Mouse (Mus musculus): ENCODE data around the gene Bag2. TPM values are rescaled to one million over a fixed set of nuclear protein-coding genes. Genes with fewer than 3 reads are reported as not detected.
A peak's percentile ranks its signal among the peaks of the same experiment; 100 is the strongest.

Gene Bag2
- polyA plus RNA-seq (2015; fragmentation: Nextera tagmentation; extraction: Ambion mirVana) = 26.8 and 28.8 TPM in 2 replicates

DNA sequence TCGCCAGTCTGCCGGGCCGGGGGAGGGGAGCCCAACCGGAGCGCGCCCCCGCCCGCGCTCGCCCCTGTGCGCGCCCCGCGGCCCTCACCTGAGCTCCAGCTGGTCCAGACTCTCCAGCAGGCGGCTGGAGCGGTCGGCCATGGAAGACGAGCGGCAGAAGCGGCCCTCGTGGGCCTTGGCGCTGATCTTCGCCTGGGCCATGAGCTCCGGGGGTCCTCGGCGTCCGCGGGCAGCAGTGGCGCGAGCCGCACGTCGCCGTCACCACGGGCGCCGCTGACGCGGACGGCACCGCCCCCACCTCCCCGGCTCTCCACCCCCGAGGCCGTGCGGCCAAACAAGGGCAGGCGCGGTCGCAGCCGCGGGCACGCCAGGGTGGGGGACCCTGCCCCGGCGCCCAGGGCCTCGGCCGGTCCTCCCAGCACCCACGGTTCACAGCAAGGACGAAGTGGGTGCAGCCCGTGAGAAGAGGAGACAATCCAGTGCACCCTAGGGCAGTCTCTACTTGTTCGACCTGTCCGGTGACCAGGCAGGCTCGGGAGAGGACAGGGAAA, at the start of gene Bag2:
TSS of gene Bag2 (minus strand) at position 305 of the 551 bp plus-strand sequence.
- peak within 1 kb of the TSS; percentile 81 for H3K4me3 ChIP-seq (ENCODE audit: low read length)
- under 1% methylated on average over 53 of the region's 61 CpGs for WGBS
- peaks cover 6% of the 10 kb centered on the region for H3K4me1 ChIP-seq (ENCODE audit: control insufficient read depth, insufficient read depth, low read depth, low read length)
- no peaks in the 10 kb centered on the region for H3K27me3 ChIP-seq (replicated peaks; ENCODE audit: control insufficient read depth, insufficient read depth, low read length)
- H3K9ac ChIP-seq (ENCODE audit: low read depth, low read length) = peak within 1 kb of the TSS; percentile 91
- peak within 1 kb of the TSS; percentile 67 for H3K27ac ChIP-seq (ENCODE audit: low read depth, low read length)
- peak within 1 kb of the TSS; percentile 97 for H3K4me2 ChIP-seq (ENCODE audit: low read length)
- no peaks in the 10 kb centered on the region for H3K9me3 ChIP-seq (ENCODE audit: control insufficient read depth, low read length)
- H3K36me3 ChIP-seq (ENCODE audit: control insufficient read depth, insufficient read depth, low read length) = peaks cover 7% of the 10 kb centered on the region; the same call in 1 of the 2 replicates
- ATAC-seq = peak; percentile 86

DNA sequence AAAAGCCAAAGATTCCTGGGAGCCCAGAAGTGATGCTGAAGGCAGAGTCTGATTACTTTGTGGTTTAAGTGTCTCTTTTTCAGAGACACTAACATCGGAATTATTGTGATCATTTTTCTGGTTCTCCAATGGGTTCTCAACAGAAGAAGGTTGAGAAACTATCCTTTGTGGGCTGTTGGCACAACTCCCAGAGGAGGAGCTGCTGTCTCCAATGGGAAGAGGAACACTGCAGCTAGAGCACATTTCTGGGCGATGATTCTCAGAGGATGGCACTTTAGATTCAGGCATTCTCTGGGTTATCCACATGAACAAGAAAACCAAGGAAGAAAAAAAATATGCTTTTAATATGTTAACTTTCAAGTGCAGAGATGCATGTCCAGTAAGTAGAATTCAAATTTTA, 45.7 kb upstream of the Bag2 start:
- no peak for ATAC-seq
- Histone ChIP-seq H3K4me3 (ENCODE audit: low read length) (no peak overlapping the region), H3K9me3 (ENCODE audit: control insufficient read depth, low read length) (no peaks in the 10 kb centered on the region), H3K9ac (ENCODE audit: low read depth, low read length) (no peak overlapping the region), H3K27ac (ENCODE audit: low read depth, low read length) (no peak overlapping the region), H3K27me3 (replicated peaks; ENCODE audit: control insufficient read depth, insufficient read depth, low read length) (no peaks in the 10 kb centered on the region), H3K36me3 (ENCODE audit: control insufficient read depth, insufficient read depth, low read length) (peaks cover 45% of the 10 kb centered on the region), H3K4me2 (ENCODE audit: low read length) (no peak overlapping the region), H3K4me1 (ENCODE audit: control insufficient read depth, insufficient read depth, low read depth, low read length) (no peaks in the 10 kb centered on the region)
- 94% methylated on average over 2 of the region's 2 CpGs for WGBS

GRCm38 (mm10) chr1:33799620-33800019, 42.0 kb upstream of the Bag2 start:
- no peak for ATAC-seq
- no peak overlapping the region for H3K4me2 ChIP-seq (ENCODE audit: low read length)
- H3K4me1 ChIP-seq (ENCODE audit: control insufficient read depth, insufficient read depth, low read depth, low read length) = no peaks in the 10 kb centered on the region
- H3K27me3 ChIP-seq (replicated peaks; ENCODE audit: control insufficient read depth, insufficient read depth, low read length) = no peaks in the 10 kb centered on the region
- H3K4me3 ChIP-seq (ENCODE audit: low read length) = no peak overlapping the region
- no peak overlapping the region for H3K9ac ChIP-seq (ENCODE audit: low read depth, low read length)
- no peaks in the 10 kb centered on the region for H3K9me3 ChIP-seq (ENCODE audit: control insufficient read depth, low read length)
- WGBS = 86% methylated on average over 3 of the region's 3 CpGs
- H3K36me3 ChIP-seq (ENCODE audit: control insufficient read depth, insufficient read depth, low read length) = peaks cover 37% of the 10 kb centered on the region
- no peak overlapping the region for H3K27ac ChIP-seq (ENCODE audit: low read depth, low read length)

GRCm38 (mm10) chr1:33788493-33788892, 30.9 kb upstream of the Bag2 start:
- H3K9ac ChIP-seq (ENCODE audit: low read depth, low read length) = no peak overlapping the region
- H3K36me3 ChIP-seq (ENCODE audit: control insufficient read depth, insufficient read depth, low read length) = 0 out of 2 replicates have a peak, but pooled peaks cover 4% of the 10 kb centered on the region
- no peak overlapping the region for H3K4me2 ChIP-seq (ENCODE audit: low read length)
- no peaks in the 10 kb centered on the region for H3K9me3 ChIP-seq (ENCODE audit: control insufficient read depth, low read length)
- no peaks in the 10 kb centered on the region for H3K27me3 ChIP-seq (replicated peaks; ENCODE audit: control insufficient read depth, insufficient read depth, low read length)
- H3K4me1 ChIP-seq (ENCODE audit: control insufficient read depth, insufficient read depth, low read depth, low read length) = no peaks in the 10 kb centered on the region
- ATAC-seq = no peak
- H3K27ac ChIP-seq (ENCODE audit: low read depth, low read length) = no peak overlapping the region
- WGBS = 71% methylated on average over 3 of the region's 3 CpGs
- H3K4me3 ChIP-seq (ENCODE audit: low read length) = no peak overlapping the region

GRCm38 (mm10) chr1:33788072-33788471, 30.5 kb upstream of the Bag2 start:
- Histone ChIP-seq H3K36me3 (ENCODE audit: control insufficient read depth, insufficient read depth, low read length) (0 out of 2 replicates have a peak, but pooled peaks cover 4% of the 10 kb centered on the region), H3K27me3 (replicated peaks; ENCODE audit: control insufficient read depth, insufficient read depth, low read length) (no peaks in the 10 kb centered on the region), H3K4me2 (ENCODE audit: low read length) (no peak overlapping the region), H3K9me3 (ENCODE audit: control insufficient read depth, low read length) (no peaks in the 10 kb centered on the region), H3K9ac (ENCODE audit: low read depth, low read length) (no peak overlapping the region), H3K27ac (ENCODE audit: low read depth, low read length) (no peak overlapping the region), H3K4me1 (ENCODE audit: control insufficient read depth, insufficient read depth, low read depth, low read length) (no peaks in the 10 kb centered on the region), H3K4me3 (ENCODE audit: low read length) (no peak overlapping the region)
- no peak for ATAC-seq
- 80% methylated on average over 5 of the region's 5 CpGs for WGBS

DNA sequence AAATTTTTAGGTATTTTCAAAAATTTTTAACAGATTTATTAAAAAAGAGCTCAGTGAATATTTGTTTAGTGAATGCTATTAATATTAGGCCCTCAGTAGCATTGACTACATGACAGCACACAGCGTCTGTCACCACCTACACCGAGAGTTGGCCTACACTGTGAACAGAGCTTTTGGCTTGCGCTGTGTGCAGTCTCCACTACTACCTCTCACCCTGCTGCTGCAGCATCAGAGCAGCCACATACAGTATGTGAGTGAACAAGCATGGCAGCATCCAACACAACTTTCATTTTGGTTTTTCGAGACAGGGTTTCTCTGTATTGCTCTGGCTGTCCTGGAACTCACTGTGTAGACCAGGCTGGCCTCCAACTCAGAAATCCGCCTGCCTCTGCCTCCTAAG, 27.0 kb upstream of the Bag2 start:
- over 99% methylated on average over 5 of the region's 5 CpGs for WGBS
- H3K4me3 ChIP-seq (ENCODE audit: low read length) = no peak overlapping the region

DNA sequence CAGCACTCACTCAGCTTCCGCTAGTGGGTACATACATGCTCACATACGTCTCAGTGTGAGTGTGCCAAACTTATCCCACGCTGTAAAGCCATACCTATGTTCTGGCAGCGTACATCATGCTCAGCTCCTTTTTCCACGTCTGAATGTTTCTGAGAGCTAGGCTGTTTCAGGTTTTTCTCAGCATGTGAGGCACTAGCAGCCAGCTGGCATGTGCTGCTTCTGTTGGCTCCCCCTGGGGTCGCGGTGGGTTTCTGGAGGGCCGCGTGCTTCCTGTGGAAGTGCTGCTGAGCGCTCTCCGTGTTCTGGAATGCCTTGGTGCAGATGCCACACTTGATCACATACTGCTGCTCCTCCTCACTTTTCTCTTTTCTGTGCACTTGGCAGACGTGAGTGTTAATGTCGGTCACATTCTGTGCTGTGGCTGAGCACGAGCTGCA, 18.6 kb upstream of the Bag2 start:
- H3K4me1 ChIP-seq (ENCODE audit: control insufficient read depth, insufficient read depth, low read depth, low read length) = no peaks in the 10 kb centered on the region
- no peaks in the 10 kb centered on the region for H3K27me3 ChIP-seq (replicated peaks; ENCODE audit: control insufficient read depth, insufficient read depth, low read length)
- peaks cover 16% of the 10 kb centered on the region for H3K36me3 ChIP-seq (ENCODE audit: control insufficient read depth, insufficient read depth, low read length)
- 70% methylated on average over 14 of the region's 14 CpGs for WGBS
- no peak overlapping the region for H3K4me3 ChIP-seq (ENCODE audit: low read length)
- no peak overlapping the region for H3K9ac ChIP-seq (ENCODE audit: low read depth, low read length)
- H3K27ac ChIP-seq (ENCODE audit: low read depth, low read length) = no peak overlapping the region
- peak; percentile 34; the same call in 1 of the 2 replicates for ATAC-seq
- H3K4me2 ChIP-seq (ENCODE audit: low read length) = no peak overlapping the region
- no peaks in the 10 kb centered on the region for H3K9me3 ChIP-seq (ENCODE audit: control insufficient read depth, low read length)

More for the DNA sequence above, 27.0 kb upstream of the Bag2 start:
- Histone ChIP-seq H3K4me2 (ENCODE audit: low read length) (no peak overlapping the region), H3K27me3 (replicated peaks; ENCODE audit: control insufficient read depth, insufficient read depth, low read length) (no peaks in the 10 kb centered on the region), H3K27ac (ENCODE audit: low read depth, low read length) (no peak overlapping the region), H3K4me1 (ENCODE audit: control insufficient read depth, insufficient read depth, low read depth, low read length) (no peaks in the 10 kb centered on the region), H3K36me3 (ENCODE audit: control insufficient read depth, insufficient read depth, low read length) (0 out of 2 replicates have a peak, but pooled peaks cover 6% of the 10 kb centered on the region), H3K9ac (ENCODE audit: low read depth, low read length) (no peak overlapping the region), H3K9me3 (ENCODE audit: control insufficient read depth, low read length) (no peaks in the 10 kb centered on the region)
- no peak for ATAC-seq

GRCm38 (mm10) chr1:33772106-33772505, 14.5 kb upstream of the Bag2 start:
- Histone ChIP-seq H3K4me3 (ENCODE audit: low read length) (no peak overlapping the region), H3K36me3 (ENCODE audit: control insufficient read depth, insufficient read depth, low read length) (peaks cover 22% of the 10 kb centered on the region), H3K9me3 (ENCODE audit: control insufficient read depth, low read length) (no peaks in the 10 kb centered on the region), H3K27me3 (replicated peaks; ENCODE audit: control insufficient read depth, insufficient read depth, low read length) (no peaks in the 10 kb centered on the region), H3K9ac (ENCODE audit: low read depth, low read length) (no peak overlapping the region), H3K4me2 (ENCODE audit: low read length) (no peak overlapping the region), H3K27ac (ENCODE audit: low read depth, low read length) (no peak overlapping the region), H3K4me1 (ENCODE audit: control insufficient read depth, insufficient read depth, low read depth, low read length) (no peaks in the 10 kb centered on the region)
- no peak for ATAC-seq
- 97% methylated on average over 9 of the region's 9 CpGs for whole genome bisulfite sequencing

DNA sequence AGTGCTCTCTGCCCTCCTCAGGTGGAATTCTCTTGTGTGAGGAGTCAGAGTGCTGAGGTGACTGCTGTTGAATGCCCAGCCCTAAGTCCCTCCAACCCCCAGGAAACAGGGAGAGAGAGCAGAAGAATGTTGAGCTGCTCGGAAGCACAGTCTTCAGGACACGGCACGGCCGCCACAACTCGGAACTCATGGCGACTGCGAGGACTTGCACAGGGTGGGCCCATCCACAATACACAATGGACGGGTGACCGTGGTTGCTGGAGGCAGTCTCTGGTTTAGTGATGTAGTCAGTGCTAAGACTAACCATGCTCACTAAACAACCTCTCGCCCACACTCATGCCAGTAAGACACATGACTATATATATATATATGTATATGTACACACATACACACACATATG, 14.0 kb upstream of the Bag2 start:
- Histone ChIP-seq H3K27ac (ENCODE audit: low read depth, low read length) (no peak overlapping the region), H3K27me3 (replicated peaks; ENCODE audit: control insufficient read depth, insufficient read depth, low read length) (no peaks in the 10 kb centered on the region), H3K4me3 (ENCODE audit: low read length) (no peak overlapping the region), H3K9me3 (ENCODE audit: control insufficient read depth, low read length) (no peaks in the 10 kb centered on the region), H3K4me2 (ENCODE audit: low read length) (no peak overlapping the region), H3K4me1 (ENCODE audit: control insufficient read depth, insufficient read depth, low read depth, low read length) (no peaks in the 10 kb centered on the region), H3K9ac (ENCODE audit: low read depth, low read length) (no peak overlapping the region), H3K36me3 (ENCODE audit: control insufficient read depth, insufficient read depth, low read length) (peaks cover 20% of the 10 kb centered on the region)
- no peak for ATAC-seq
- WGBS = 92% methylated on average over 10 of the region's 10 CpGs
